Mouse (Mus musculus) retina, embryonic 14.5 days (tissue): Measurements from ENCODE around the gene Ntpcr.
A peak's percentile ranks its signal among the peaks of the same experiment; 100 is the strongest.

ENCODE experiments used
- DNase-seq: peaks from one replicate; pipeline ENCODE4 v3.0.0-alpha.2; 2015; ENCODE audit warnings: low spot score

Gene Ntpcr

GRCm38 (mm10) chr8:125729746-125730145 lies at the start of gene Ntpcr:
Gene Ntpcr (plus strand): TSS chr8:125729963.
- DNase-seq = no peak

DNA sequence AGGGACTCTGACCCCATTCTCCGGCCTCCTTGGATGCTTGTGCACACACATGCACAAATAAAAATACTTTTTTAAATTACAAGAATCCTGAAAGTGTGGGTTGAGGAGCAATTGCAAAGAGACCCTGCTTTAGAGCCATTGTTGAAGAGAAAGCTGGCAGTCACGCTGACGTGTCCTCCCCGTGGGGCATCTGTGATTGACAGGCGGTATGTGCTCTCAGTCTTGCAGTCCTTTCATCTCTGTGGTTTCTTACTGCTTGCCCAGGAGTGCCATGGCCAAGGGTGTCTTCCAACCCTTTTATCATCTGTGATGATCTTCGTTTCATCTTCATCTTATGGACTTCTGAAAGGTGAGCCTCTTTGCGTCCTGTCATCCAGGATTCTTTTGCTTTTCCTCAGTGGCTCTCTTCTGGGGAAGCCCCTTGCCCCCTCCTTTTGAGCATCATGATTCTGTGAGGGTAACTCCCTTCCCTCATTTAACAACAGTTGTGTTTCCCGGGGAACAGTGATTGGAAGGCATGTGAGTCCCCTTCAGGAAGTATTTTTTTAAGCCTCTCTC lies 48.8 kb upstream of the Ntpcr start:
- DNase-seq = no peak

DNA sequence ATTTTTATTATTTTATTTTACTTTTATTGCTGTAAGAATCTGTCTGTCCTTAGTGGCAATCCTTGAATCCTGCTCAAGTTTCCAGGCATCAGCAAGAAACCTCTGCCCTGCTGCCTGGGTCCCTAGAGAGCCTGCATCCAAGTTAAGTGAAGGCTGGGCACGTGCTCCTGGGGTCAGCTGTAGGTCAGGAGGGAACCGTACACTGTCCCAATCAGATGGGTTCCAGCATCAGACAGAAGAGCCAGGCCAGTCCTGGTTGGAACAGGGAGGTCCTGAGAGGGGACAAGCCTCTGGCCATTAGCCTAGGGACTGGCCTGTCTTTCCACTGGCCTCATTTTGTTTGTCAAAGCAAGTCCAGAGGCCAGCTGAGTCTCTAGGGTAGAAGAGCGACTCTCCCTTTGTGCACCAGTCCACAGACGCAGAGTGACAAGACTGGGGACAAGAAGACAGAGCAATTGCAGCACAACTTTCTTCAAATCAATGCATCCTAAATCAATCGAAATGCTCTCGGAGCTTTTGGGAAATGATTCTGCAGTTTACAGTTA lies 44.5 kb upstream of the Ntpcr start:
- DNase-seq = no peak

DNA sequence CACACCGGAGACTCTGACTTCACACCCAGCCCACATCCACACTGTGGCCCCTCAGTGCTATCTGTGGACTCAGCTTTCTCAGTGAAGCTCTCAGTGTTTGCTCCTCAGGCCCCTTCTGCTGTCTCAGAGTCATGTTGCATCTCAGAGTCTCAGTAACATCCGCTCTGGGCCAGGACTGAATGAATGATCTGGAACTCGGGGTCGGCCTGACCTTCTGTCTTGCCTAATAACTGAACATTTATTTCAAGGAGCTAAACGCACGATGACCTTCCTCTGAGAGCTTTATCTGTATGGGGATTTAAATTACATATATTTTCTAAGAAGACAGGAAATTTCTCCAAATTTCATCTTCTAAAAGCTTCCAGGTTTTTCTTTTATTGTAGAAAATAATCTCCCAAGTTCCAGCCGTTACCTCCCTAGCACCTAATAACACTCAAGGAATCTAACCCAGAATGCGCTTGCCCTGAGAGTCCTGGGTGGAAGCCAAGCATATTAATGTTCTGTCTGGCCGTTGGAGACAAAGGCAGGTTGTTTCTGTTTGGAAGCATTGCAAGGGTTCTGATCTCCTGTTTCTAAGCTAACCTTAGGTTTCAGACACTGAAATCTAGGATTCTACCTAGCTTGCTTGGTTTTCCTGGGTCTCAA lies 43.4 kb upstream of the Ntpcr start:
- no peak for DNase-seq

GRCm38 (mm10) chr8:125690166-125690915 lies 39.4 kb upstream of the Ntpcr start:
- peak; percentile 18 for DNase-seq

- no peak for DNase-seq
Measured at GRCm38 (mm10) chr8:125690961-125691360, 38.8 kb upstream of the Ntpcr start.

- no peak for DNase-seq
Measured at GRCm38 (mm10) chr8:125692447-125692846, 37.3 kb upstream of the Ntpcr start.

DNA sequence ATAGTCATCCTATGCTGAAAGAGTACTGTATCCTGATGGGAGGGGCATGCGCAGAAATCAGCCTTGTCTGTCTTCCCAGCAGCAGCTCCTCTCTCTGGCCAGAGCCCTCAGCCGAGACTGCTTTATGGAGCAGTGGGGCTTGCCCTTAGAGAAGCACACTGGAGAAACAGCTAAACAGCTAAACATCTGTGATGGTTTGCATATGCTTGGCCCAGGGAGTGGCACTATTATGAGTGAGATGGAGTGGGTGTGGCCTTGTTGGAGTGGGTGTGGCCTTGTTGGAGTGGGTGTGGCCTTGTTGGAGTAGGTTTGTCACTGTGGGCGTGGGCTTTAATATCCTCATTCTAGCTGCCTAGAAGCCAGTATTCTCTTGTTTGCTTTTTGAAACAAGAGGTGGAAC lies 36.6 kb upstream of the Ntpcr start:
- DNase-seq = no peak

GRCm38 (mm10) chr8:125695951-125696350 lies 33.8 kb upstream of the Ntpcr start:
- no peak for DNase-seq

DNA sequence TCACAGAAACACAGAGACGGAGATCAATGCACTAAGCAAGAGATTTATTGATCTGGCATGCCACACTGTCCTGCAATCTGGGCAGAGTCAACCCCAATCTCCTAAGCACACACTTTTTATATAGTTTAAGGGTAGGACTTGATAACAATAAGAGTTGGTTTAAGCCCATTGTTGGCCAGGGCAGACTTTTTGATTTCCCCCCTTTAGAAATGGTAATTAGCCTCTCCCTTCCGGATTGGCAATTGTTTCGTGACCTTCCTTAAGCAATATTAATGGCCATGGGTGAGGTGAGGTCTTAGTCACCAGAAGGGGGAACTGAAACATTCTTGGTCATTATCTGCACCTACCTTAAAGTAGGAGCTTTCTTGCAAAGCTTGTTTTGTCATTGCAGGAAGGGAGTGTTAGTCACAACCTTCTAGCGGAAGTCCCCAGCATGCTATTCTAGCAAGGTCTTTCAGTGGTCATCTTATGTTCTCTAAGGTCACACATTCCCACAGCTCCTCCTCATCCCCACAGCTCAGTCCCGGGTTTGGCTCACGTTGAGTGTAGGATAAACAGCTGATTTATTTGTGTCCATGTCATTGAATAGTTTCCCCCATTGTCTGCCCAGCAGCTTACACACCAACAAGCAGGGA lies 30.3 kb upstream of the Ntpcr start:
- no peak for DNase-seq

DNA sequence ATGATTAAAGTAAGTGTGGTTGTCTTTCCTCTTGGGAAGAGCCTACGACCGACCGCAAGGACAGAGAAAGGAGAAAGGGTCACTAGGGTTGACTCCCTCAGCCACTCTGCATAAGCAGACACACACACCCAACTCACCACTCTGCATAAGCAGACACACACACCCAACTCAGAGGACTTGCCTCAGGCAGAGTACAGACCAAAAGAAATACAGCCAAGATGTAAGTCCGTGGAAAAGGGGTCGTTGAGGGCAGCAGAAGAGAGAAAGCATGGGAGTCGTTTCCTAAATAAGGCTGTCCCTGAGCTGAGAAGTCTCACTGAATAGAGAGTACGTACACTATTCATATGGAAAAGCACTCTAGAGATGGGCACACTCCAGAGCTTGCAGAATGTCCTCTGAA lies 29.4 kb upstream of the Ntpcr start:
- DNase-seq = no peak

DNA sequence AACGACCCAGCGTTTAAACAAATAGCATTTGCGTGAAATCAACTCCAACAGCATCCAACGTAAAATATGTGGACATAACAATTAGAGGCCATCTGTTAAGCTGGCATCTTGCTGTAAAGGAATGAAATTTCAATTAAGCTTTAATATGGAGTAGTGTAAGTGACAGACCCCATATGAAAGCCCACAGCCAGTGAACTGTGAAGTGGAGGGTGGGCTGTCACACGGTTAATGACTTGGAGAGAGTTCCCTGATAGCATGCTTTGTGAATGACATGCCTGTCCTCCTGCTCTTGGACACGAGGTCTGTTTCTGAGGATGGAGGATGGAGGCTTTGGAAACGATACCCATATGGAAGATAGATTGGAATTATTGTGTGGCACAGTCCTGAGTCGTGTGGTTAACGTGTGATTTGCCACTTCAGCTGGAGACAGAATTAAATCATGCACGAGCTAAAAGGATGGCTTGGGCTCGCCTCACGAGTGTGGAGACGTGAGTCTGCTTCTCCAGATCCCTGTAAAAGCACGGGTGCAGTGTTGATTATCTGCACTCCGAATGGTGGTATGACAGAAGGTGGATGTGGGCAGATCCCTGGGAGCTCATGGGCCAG lies 26.8 kb upstream of the Ntpcr start:
- peak; percentile 21 for DNase-seq

DNA sequence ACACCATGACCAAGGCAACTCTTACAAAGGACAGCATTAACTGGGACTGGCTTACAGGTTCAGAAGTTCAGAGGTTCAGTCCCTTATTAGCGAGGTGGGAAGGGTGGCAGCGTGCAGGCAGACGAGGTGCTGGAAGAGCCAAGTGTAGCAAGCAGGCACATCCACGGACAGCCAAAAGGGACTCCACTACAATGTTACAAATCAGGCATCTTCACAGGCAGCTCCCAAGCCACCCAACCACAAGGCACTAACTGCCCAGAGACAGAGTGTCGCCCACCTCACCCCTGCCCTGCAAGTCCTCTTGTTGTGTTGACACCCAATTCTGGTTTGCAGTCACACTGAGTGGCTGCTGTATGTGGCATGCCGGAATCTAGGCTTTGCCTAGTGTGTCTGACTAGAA lies 25.3 kb upstream of the Ntpcr start:
- no peak for DNase-seq

- DNase-seq = no peak
Measured at GRCm38 (mm10) chr8:125705816-125706215, 23.9 kb upstream of the Ntpcr start.

DNA sequence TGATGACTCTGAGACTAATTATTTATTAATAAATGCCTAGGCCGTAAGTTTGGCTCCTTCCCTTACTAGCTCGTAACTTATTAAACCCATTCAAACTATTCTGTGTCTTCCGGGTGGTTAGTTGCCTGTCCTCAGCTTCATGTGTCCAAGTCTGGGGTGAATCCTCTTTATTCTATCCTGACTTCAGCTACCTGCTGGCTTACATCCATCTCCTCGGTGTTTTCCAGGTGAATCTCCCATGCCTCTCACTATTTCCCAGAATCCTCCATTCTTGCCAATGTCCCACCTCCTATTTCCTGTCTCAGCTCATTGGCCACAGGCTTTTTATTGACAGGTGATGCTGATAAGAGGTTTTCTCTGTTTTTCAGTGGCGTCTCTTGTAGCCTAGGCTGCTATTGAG lies 20.6 kb upstream of the Ntpcr start:
- DNase-seq = no peak

DNA sequence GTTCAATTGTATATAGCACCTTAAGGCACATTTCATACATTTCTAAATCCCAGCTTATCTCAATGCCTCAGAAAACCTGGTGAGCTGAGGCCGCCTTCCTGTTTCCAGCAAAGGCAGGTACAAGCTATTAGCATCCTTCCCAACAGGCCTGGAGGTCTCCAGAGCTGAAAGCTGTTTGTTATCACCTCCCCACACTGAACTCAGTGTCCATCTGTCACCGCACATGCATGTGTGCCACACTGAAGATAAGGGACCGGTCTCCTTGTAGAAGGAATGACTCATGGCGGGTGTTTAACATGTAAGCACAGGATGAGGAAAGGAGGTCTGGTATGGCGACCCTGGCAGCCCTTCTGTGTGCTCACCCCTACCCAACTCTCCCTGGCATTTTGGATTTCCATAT lies 18.2 kb upstream of the Ntpcr start:
- DNase-seq = no peak

- no peak for DNase-seq
Measured at GRCm38 (mm10) chr8:125716211-125716610, 13.6 kb upstream of the Ntpcr start.

DNA sequence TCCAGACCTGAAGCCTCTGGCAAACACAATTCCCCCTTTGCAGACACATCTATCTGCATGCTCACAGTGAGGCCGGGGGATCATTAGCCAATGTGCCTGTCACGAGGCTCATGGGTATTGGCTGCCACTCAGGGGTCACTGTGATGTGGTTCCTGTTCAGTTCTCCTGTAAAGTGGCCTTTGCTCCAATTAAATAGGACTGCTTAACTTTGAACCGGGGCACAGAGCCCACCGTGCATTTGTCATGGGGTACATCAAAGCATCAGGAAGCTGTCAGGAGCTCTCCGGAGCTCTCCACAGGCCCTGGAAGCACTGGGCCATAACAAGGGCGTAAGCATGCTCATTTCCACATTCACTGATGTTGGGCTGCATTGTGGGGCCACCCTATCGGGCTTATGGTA lies 13.2 kb upstream of the Ntpcr start:
- DNase-seq = no peak

DNA sequence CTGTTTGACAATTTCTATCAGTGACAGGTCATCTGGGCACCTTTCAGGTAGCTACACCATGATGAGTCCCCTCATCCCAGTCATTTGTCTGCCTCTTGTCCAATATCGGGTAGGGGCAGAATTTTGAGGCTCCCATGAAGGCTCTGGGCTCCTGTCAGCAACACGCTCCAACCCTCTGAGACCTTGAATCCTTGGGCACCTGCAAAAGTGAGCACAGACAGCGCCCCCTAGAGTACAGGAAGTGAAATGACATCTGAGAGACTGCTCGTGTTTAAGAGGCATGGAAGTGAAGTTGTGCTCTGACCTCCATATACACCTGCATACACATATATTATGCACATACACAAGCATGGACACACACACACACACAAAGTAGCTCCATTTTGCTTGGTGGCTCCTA lies 10.8 kb upstream of the Ntpcr start:
- no peak for DNase-seq

DNA sequence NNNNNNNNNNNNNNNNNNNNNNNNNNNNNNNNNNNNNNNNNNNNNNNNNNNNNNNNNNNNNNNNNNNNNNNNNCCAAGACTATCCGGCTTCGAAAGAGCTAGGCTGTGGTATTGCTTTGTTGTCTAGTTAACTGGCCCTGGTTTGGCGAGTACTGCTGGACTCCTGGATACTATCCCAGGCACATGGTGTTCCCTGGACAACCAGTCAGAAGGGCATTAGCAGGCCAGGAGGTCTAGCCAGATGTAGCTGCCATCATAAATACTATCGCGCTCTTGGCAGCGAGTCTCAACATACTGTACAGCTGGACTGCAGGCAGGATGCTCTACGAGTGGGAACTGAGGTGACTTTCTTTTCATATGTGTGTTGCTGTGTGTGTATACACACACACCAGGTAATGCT lies 7.1 kb upstream of the Ntpcr start:
- DNase-seq = no peak

DNA sequence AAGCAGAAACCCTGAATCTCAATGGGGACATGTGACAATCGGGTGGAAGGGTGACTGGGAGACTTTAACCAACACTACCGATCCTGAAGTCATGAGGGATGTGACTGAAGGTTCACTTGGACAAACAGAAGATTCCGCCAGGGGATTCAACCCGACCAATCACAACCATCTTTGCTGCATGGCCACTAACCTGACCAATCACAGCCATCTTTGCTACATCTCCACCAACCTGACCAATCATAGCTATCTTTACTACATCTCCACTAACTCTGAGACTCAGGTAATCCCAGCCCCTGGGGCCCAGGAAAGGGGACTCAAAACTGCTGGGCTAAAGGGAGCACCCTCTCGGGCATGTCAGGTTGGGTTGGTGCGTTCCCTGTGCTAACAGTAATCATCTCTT lies 6.3 kb upstream of the Ntpcr start:
- no peak for DNase-seq

- no peak for DNase-seq
Measured at GRCm38 (mm10) chr8:125725037-125725820, 4.5 kb upstream of the Ntpcr start.
